Mouse (Mus musculus) heart, adult 2 months (tissue): ENCODE measurements around the gene Slc39a2. TPM values are rescaled to one million over a fixed set of nuclear protein-coding genes. Genes with fewer than 3 reads are reported as not detected.

ENCODE experiments used
- DNase-seq, 2 experiments: peaks; one replicate each; pipeline ENCODE4 v3.0.0; 2021
- H3K27ac ChIP-seq: fragments of 200-600 bp; 2 replicates; pipeline ENCODE4 v1.8.1; 2022
- H3K27me3 ChIP-seq: fragments of 200-500 bp; 2 replicates; pipeline ENCODE4 v1.6.1; 2012; ENCODE audit warnings: mild to moderate bottlenecking, low read length, inconsistent platforms, mixed read lengths; ENCODE audit not compliant: control insufficient read depth, insufficient read depth
- H3K36me3 ChIP-seq: fragments of 200-500 bp; 2 replicates; pipeline ENCODE4 v1.6.1; 2012; ENCODE audit warnings: low read length, inconsistent platforms; ENCODE audit not compliant: control insufficient read depth, insufficient read depth
- H3K4me1 ChIP-seq: fragments of 200-500 bp; 2 replicates; pipeline ENCODE4 v1.6.1; 2011; ENCODE audit warnings: low read length; ENCODE audit not compliant: control insufficient read depth, insufficient read depth
- H3K4me3 ChIP-seq: fragments of 200-600 bp; 2 replicates; pipeline ENCODE4 v1.8.1; 2022
- H3K79me2 ChIP-seq: fragments of 200-500 bp; replicated peaks from 2 replicates; pipeline ENCODE4 v1.6.1; 2012; ENCODE audit warnings: mild to moderate bottlenecking, inconsistent platforms, low read length, moderate library complexity, mixed read lengths; ENCODE audit not compliant: control insufficient read depth, insufficient read depth
- H3K9ac ChIP-seq: fragments of 200-500 bp; 2 replicates; pipeline ENCODE4 v1.6.1; 2012; ENCODE audit warnings: low read depth, mild to moderate bottlenecking, control low read depth, inconsistent platforms, low read length, mixed read lengths
- CTCF ChIP-seq: fragments of 200-600 bp; IDR thresholded peaks from 2 replicates; pipeline ENCODE4 v1.8.1; 2022; ENCODE audit warnings: antibody characterized with exemption, mild to moderate bottlenecking, moderate library complexity
- EP300 ChIP-seq: fragments of 200-500 bp; IDR thresholded peaks from 2 replicates; pipeline ENCODE4 v1.6.1; 2011; ENCODE audit warnings: low read depth, low read length, control low read depth; ENCODE audit not compliant: insufficient read depth
- POLR2A ChIP-seq: fragments of 200-500 bp; IDR thresholded peaks from 2 replicates; pipeline ENCODE4 v1.6.1; 2011; ENCODE audit warnings: mild to moderate bottlenecking, low read depth, low read length, control low read depth; ENCODE audit not compliant: insufficient read depth
- WGBS: fragments of 180-500 bp; shearing (Covaris S2); methylation state at CpG from one replicate; pipeline ENCODE4 v1.1.7; 2018; 5-methylcytosine and 5-hydroxymethylcytosine counted together
- intact Hi-C: fragments of 180-260 bp; cut with DNase I; formaldehyde crosslinking; loops from one replicate; pipeline ENCODE4 v1.15.1; 2025
- polyA plus RNA-seq: library from polyadenylated mRNA; depleted of rRNA; stranded (reverse); fragments of >200 nt; gene quantifications from 2 replicates; pipeline ENCODE4 v1.2.3, GENCODE M21; 2012
- total RNA-seq, 2 experiments: library from RNA; stranded (reverse); gene quantifications; 2 replicates each; pipeline ENCODE4 v1.2.3; 2021

Slc39a2 gene
- total and polyA plus RNA-seq, 3 experiments = 0.16 to 0.53 (median 0.25) TPM

GRCm38 (mm10) chr14:51929968-51930367 is 37.3 kb downstream of the Slc39a2 start:
- TF ChIP-seq POLR2A = no peak
- peak; percentile 33 for TF ChIP-seq CTCF

GRCm38 (mm10) chr14:51930824-51931223 is 38.1 kb downstream of the Slc39a2 start:
- Histone ChIP-seq H3K36me3 (no peaks in the 10 kb centered on the region), H3K9ac (no peak overlapping the region), H3K4me3 (no peak overlapping the region), H3K79me2 (no peaks in the 10 kb centered on the region), H3K4me1 (peaks cover 7% of the 10 kb centered on the region), H3K27ac (peak overlapping the region; percentile 62), H3K27me3 (no peaks in the 10 kb centered on the region)
- 28% methylated on average over 5 of the region's 5 CpGs for WGBS
- peak; percentile 48 to 64 for DNase-seq
- TF ChIP-seq EP300 (peak; percentile 82), CTCF (peak; percentile 89), POLR2A (no peak)
- intact Hi-C loops = loop anchor here (1.0 to 5.0 kb wide), 2 partner anchors 28 to 51 kb away; partner anchors contain the start of gene Arhgef40

More at GRCm38 (mm10) chr14:51929968-51930367, 37.3 kb downstream of the Slc39a2 start:
- DNase-seq = no peak
- Histone ChIP-seq H3K4me3 (0 out of 2 replicates have a peak overlapping the region, but pooled peaks have one; percentile 8), H3K27ac (peak overlapping the region; percentile 62), H3K79me2 (no peaks in the 10 kb centered on the region), H3K36me3 (no peaks in the 10 kb centered on the region), H3K27me3 (no peaks in the 10 kb centered on the region), H3K9ac (peak overlapping the region; percentile 42; the same call in 1 of the 2 replicates), H3K4me1 (peaks cover 7% of the 10 kb centered on the region)
- intact Hi-C loops = loop anchor here (1.0 to 5.0 kb wide), 2 partner anchors 27 to 52 kb away; partner anchors contain the start of gene Arhgef40
- 56% methylated on average over 9 of the region's 9 CpGs for WGBS

GRCm38 (mm10) chr14:51932092-51933020 is 39.7 kb downstream of the Slc39a2 start:
- 52% methylated on average over 10 of the region's 10 CpGs for WGBS
- TF ChIP-seq POLR2A (no peak), CTCF (no peak), EP300 (no peak)
- intact Hi-C loops = loop anchor here (5.0 kb wide), 1 partner anchor 50 kb away; the partner anchor contains the start of gene Arhgef40

GRCm38 (mm10) chr14:51939005-51939404 is 46.3 kb downstream of the Slc39a2 start:
- 87% methylated on average over 9 of the region's 9 CpGs for WGBS
- intact Hi-C loops = no loop called here
- Histone ChIP-seq H3K27ac (no peak overlapping the region), H3K36me3 (no peaks in the 10 kb centered on the region), H3K4me3 (no peak overlapping the region), H3K4me1 (no peaks in the 10 kb centered on the region; the same call in none of the 2 replicates), H3K9ac (no peak overlapping the region), H3K79me2 (no peaks in the 10 kb centered on the region), H3K27me3 (no peaks in the 10 kb centered on the region)
- no peak for DNase-seq
- TF ChIP-seq EP300 = no peak

More at GRCm38 (mm10) chr14:51932092-51933020, 39.7 kb downstream of the Slc39a2 start:
- Histone ChIP-seq H3K4me3 (no peak overlapping the region), H3K9ac (no peak overlapping the region), H3K36me3 (no peaks in the 10 kb centered on the region), H3K27ac (no peak overlapping the region), H3K27me3 (no peaks in the 10 kb centered on the region), H3K4me1 (peaks cover 7% of the 10 kb centered on the region), H3K79me2 (no peaks in the 10 kb centered on the region)
- no peak for DNase-seq

- intact Hi-C loops = loop anchor here (5.0 kb wide), 1 partner anchor 39 kb away; no protein-coding TSS in a partner anchor
- Histone ChIP-seq H3K79me2 (no peaks in the 10 kb centered on the region), H3K27me3 (no peaks in the 10 kb centered on the region), H3K27ac (no peak overlapping the region), H3K36me3 (no peaks in the 10 kb centered on the region), H3K4me1 (no peaks in the 10 kb centered on the region; the same call in none of the 2 replicates), H3K4me3 (no peak overlapping the region), H3K9ac (no peak overlapping the region)
- TF ChIP-seq POLR2A (no peak), EP300 (no peak)
- WGBS = 45% methylated on average over 8 of the region's 8 CpGs
- peak in 1 of 2 experiments; percentile 46 for DNase-seq
Measured at GRCm38 (mm10) chr14:51940944-51941560, 48.4 kb downstream of the Slc39a2 start.
